In the genomic region with DNA sequence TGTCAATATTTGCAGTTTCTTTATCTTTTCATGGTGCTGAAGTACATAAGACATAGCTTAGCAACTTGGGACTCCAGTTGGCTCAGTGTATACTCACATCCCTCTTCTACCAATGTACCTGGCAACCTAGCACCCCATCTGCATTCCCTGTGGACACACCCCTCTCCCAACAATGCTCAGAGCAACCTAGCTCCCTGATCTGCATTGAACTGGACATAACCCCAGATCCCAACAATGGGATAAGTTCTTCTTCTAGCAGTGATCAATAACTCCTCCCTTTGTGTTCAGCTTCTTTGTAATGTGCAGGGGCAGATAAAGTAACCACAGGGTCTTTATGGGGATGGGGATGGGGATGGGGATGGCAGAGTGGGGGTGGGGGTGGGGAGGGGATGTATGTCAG, we compare ENCODE assay signal across 20 mouse cellular contexts.
"Had no signal": no experiment of that assay in that cellular context is flagged by ENCODE, and none has a peak within 500 bp of the region (broad histone marks: within the 10 kb centered on the region; RNA-seq: fewer than 3 reads in every experiment).

No protein-coding gene starts in this region.

- H3K27me3 ChIP-seq: midbrain, embryonic 13.5 days; midbrain, embryonic 15.5 days; neural tube, embryonic 13.5 days; neural tube, embryonic 15.5 days had no signal

- H3K36me3 ChIP-seq: midbrain, embryonic 13.5 days; midbrain, embryonic 15.5 days; neural tube, embryonic 13.5 days; neural tube, embryonic 15.5 days had no signal

- H3K4me3 ChIP-seq: megakaryocyte, embryonic 14.5 days; midbrain, embryonic 13.5 days; midbrain, embryonic 15.5 days; myocyte; neural tube, embryonic 13.5 days; neural tube, embryonic 15.5 days had no signal

- H3K4me2 ChIP-seq: lung, embryonic 14.5 days; midbrain, embryonic 11.5 days; midbrain, embryonic 13.5 days; midbrain, embryonic 15.5 days; neural tube, embryonic 13.5 days; neural tube, embryonic 15.5 days had no signal

- ATAC-seq: midbrain, embryonic 13.5 days; midbrain, embryonic 15.5 days had no signal

- DNase-seq: lung, adult 18-20 months; lung, embryonic 14.5 days; lung, postnatal 10 days; lung, postnatal 36 days; retina, postnatal 1 day; right cerebral cortex, adult 18-20 months; right cerebral cortex, postnatal 25 days; right cerebral cortex, postnatal 4 days; spleen, adult 18-20 months; thymus, adult 2 months; thymus, postnatal 25 days; thymus, postnatal 4 days had no signal

- H3K9me3 ChIP-seq: midbrain, embryonic 15.5 days; neural tube, embryonic 13.5 days; neural tube, embryonic 15.5 days had no signal

- H3K4me1 ChIP-seq: megakaryocyte, embryonic 14.5 days; midbrain, embryonic 13.5 days; midbrain, embryonic 15.5 days; neural tube, embryonic 13.5 days; neural tube, embryonic 15.5 days had no signal

- H3K9ac ChIP-seq: lung, embryonic 14.5 days; midbrain, embryonic 13.5 days; midbrain, embryonic 15.5 days; neural tube, embryonic 13.5 days; neural tube, embryonic 15.5 days had no signal

- H3K27ac ChIP-seq: macrophage; midbrain, embryonic 13.5 days; midbrain, embryonic 15.5 days; neural tube, embryonic 13.5 days; neural tube, embryonic 15.5 days had no signal
